Mouse (Mus musculus) MEL-GATA-1-ER (cell line): ENCODE results near the gene Tldc1.

ENCODE experiments used
- DNase-seq: peaks from one replicate; pipeline ENCODE4 v3.0.0-alpha.2; 2012; ENCODE audit warnings: low read depth; ENCODE audit errors: extremely low read depth

The Tldc1 gene

GRCm38 (mm10) chr8:119723676-119724075 is 54.5 kb downstream of the Tldc1 start:
- no peak for DNase-seq

DNA sequence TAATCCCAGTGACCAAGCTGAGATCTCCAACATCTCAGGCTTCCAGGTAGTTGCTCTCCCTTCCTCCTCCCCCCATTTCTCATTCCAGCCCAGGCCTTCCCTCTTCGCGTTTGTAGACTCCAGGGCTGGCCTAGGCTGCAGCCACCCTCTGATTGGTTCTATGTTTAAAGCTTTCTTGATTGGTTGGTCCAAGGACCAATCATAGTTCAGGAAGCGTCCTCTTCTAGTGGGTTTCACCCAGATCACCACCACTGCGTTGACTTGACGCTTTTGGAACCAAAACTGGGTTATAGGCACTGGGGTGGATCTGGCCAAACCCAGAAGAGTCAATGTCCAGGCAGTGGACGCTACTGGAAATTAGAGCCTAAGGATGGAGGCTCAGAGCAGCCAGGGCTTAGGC is 55.9 kb downstream of the Tldc1 start:
- peak; percentile 74 for DNase-seq

GRCm38 (mm10) chr8:119719011-119719501 is 59.2 kb downstream of the Tldc1 start:
- DNase-seq: no peak

DNA sequence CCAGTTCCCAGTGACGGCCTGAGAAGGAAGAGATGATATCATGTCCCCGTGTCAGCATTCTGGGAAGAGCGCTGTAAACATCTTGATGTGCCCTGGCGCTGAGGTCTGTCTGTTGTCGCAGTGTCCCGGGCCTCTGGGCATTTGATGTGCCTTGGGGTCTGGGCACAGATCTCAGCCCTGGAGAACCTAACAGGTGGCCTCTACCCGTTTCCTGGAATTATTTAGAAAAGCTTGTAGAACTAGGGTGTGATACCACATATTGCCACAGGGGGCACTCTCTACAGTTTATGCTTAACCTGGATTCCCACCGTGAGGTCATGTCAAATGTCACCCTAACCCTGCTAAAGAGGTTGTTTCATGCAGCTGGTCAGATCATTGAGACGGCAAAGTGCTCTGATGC is 60.5 kb downstream of the Tldc1 start:
- peak; percentile 43 for DNase-seq

GRCm38 (mm10) chr8:119716730-119717299 is 61.4 kb downstream of the Tldc1 start:
- no peak for DNase-seq

DNA sequence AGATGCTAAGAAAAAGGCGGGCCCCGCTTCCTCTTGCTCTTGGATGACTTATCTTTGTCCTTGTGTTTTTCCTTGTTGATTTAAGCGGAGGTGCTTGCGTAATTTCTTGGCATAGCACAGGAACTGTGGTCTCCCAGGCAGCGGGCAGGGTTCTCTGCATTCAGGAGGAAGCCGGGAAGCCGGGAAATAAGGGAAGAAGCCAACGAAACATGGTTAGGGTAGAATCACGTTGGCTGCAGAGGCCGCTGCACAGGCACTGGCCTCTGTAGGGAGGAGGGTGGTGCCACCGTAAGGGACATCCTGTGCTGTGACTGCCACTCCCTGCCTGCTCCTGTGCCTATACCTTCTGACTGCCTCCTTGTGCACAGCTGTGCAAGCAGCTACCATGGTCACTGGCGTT is 63.0 kb downstream of the Tldc1 start:
- DNase-seq: no peak

DNA sequence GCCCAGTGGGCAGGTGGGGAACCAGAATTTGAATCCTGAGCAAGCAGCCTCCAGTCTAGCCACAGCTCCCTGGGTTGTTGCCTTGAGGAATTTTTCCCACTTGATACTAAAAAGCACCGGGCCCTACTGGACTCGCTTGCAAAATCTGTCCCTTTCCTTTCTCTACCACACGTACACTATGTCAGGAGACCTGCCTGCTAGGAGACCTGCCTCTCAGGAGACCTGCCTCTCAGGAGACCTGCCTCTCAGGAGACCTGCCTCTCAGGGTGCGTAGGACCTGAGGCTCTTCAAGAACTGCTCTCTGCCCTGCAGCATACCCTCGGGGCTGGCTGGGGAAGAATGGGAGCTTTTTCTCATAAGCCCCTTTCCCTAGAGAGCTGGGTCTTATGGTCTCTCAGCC is 64.8 kb downstream of the Tldc1 start:
- no peak for DNase-seq

GRCm38 (mm10) chr8:119712226-119712625 is 66.0 kb downstream of the Tldc1 start:
- DNase-seq: no peak
